Mouse (Mus musculus) embryonic facial prominence, embryonic 10.5 days (tissue): ENCODE measurements around the gene St3gal3. TPM values are rescaled to one million over a fixed set of nuclear protein-coding genes. Genes with fewer than 3 reads are reported as not detected.

Source experiments
- DNase-seq: peaks from one replicate; pipeline ENCODE4 v3.0.0-alpha.2; 2017; ENCODE audit warnings: low spot score
- H3K27ac ChIP-seq: fragments of 300-500 bp; sonication (generic); replicated peaks from 2 replicates; pipeline ENCODE4 v1.5.1; 2016; ENCODE audit warnings: mild to moderate bottlenecking
- H3K27me3 ChIP-seq: fragments of 300-500 bp; sonication (generic); replicated peaks from 2 replicates; pipeline ENCODE4 v1.6.1; 2016; ENCODE audit warnings: low read depth, mild to moderate bottlenecking; ENCODE audit not compliant: poor library complexity, severe bottlenecking
- H3K36me3 ChIP-seq: fragments of 300-500 bp; sonication (generic); replicated peaks from 2 replicates; pipeline ENCODE4 v1.6.1; 2016; ENCODE audit warnings: mild to moderate bottlenecking, moderate library complexity
- H3K4me1 ChIP-seq: fragments of 300-500 bp; sonication (generic); 2 replicates; pipeline ENCODE4 v1.6.1; 2016
- H3K4me3 ChIP-seq: fragments of 300-500 bp; sonication (generic); 2 replicates; pipeline ENCODE4 v1.5.1; 2016; ENCODE audit warnings: mild to moderate bottlenecking, moderate library complexity
- H3K9me3 ChIP-seq: fragments of 300-500 bp; sonication (generic); 2 replicates; pipeline ENCODE4 v1.6.1; 2016; ENCODE audit warnings: mild to moderate bottlenecking
- WGBS: fragments of 180-500 bp; shearing (Covaris S2); methylation state at CpG from one replicate; pipeline ENCODE4 v1.1.7; 2016; 5-methylcytosine and 5-hydroxymethylcytosine counted together
- polyA plus RNA-seq: library from polyadenylated mRNA; unstranded; fragments of >200 nt; fragmentation: Nextera tagmentation; extraction: Ambion mirVana; gene quantifications from 2 replicates; pipeline ENCODE4 v1.2.1, GENCODE M21; 2016

Gene St3gal3
- polyA plus RNA-seq, 1 experiment from 2014 or later: 7.4 TPM

- WGBS: 82% methylated on average over 7 of the region's 7 CpGs
- Histone ChIP-seq H3K4me3 (no peak overlapping the region), H3K36me3 (0 out of 2 replicates have a peak, but pooled peaks cover 2% of the 10 kb centered on the region), H3K27me3 (no peaks in the 10 kb centered on the region), H3K4me1 (peaks cover 10% of the 10 kb centered on the region; the same call in 1 of the 2 replicates), H3K27ac (no peak overlapping the region; the same call in 1 of the 2 replicates), H3K9me3 (no peaks in the 10 kb centered on the region)
- no peak for DNase-seq
Measured at GRCm38 (mm10) chr4:117982706-117983105, 152.0 kb downstream of the St3gal3 start.

- 83% methylated on average over 4 of the region's 5 CpGs for WGBS
- H3K27ac ChIP-seq: no peak overlapping the region
- no peak for DNase-seq
- H3K4me3 ChIP-seq: no peak overlapping the region
- H3K4me1 ChIP-seq: peaks cover 22% of the 10 kb centered on the region
- no peaks in the 10 kb centered on the region for H3K9me3 ChIP-seq
- H3K36me3 ChIP-seq: 0 out of 2 replicates have a peak, but pooled peaks cover 2% of the 10 kb centered on the region
- H3K27me3 ChIP-seq: no peaks in the 10 kb centered on the region
Measured at GRCm38 (mm10) chr4:117981518-117981917, 153.2 kb downstream of the St3gal3 start.

- 90% methylated on average over 4 of the region's 4 CpGs for WGBS
- H3K4me1 ChIP-seq: peaks cover 22% of the 10 kb centered on the region
- no peak overlapping the region for H3K4me3 ChIP-seq
- H3K27me3 ChIP-seq: no peaks in the 10 kb centered on the region
- H3K27ac ChIP-seq: no peak overlapping the region
- 0 out of 2 replicates have a peak, but pooled peaks cover 2% of the 10 kb centered on the region for H3K36me3 ChIP-seq
- DNase-seq: no peak
- no peaks in the 10 kb centered on the region for H3K9me3 ChIP-seq
Measured at GRCm38 (mm10) chr4:117980161-117980560, 154.6 kb downstream of the St3gal3 start.

- Histone ChIP-seq H3K27me3 (no peaks in the 10 kb centered on the region), H3K4me3 (no peak overlapping the region), H3K27ac (no peak overlapping the region), H3K9me3 (no peaks in the 10 kb centered on the region), H3K36me3 (no peaks in the 10 kb centered on the region), H3K4me1 (peaks cover 30% of the 10 kb centered on the region)
- no peak for DNase-seq
- 95% methylated on average over 4 of the region's 4 CpGs for WGBS
Measured at GRCm38 (mm10) chr4:117979181-117979580, 155.5 kb downstream of the St3gal3 start.

GRCm38 (mm10) chr4:117978282-117978681, 156.4 kb downstream of the St3gal3 start:
- DNase-seq: no peak
- Histone ChIP-seq H3K4me3 (no peak overlapping the region), H3K27me3 (no peaks in the 10 kb centered on the region), H3K36me3 (no peaks in the 10 kb centered on the region), H3K4me1 (peaks cover 38% of the 10 kb centered on the region), H3K9me3 (no peaks in the 10 kb centered on the region), H3K27ac (no peak overlapping the region)
- 93% methylated on average over 9 of the region's 9 CpGs for WGBS

GRCm38 (mm10) chr4:117977841-117978240, 156.9 kb downstream of the St3gal3 start:
- H3K36me3 ChIP-seq: no peaks in the 10 kb centered on the region
- H3K27me3 ChIP-seq: no peaks in the 10 kb centered on the region
- no peak overlapping the region for H3K4me3 ChIP-seq
- no peaks in the 10 kb centered on the region for H3K9me3 ChIP-seq
- WGBS: 86% methylated on average over 11 of the region's 11 CpGs
- DNase-seq: no peak
- peaks cover 40% of the 10 kb centered on the region for H3K4me1 ChIP-seq
- H3K27ac ChIP-seq: no peak overlapping the region

- Histone ChIP-seq H3K4me3 (no peak overlapping the region), H3K9me3 (no peaks in the 10 kb centered on the region), H3K4me1 (peaks cover 42% of the 10 kb centered on the region), H3K36me3 (no peaks in the 10 kb centered on the region), H3K27me3 (no peaks in the 10 kb centered on the region), H3K27ac (no peak overlapping the region)
- DNase-seq: no peak
- WGBS: 70% methylated on average over 9 of the region's 9 CpGs
Measured at GRCm38 (mm10) chr4:117977371-117977770, 157.3 kb downstream of the St3gal3 start.

GRCm38 (mm10) chr4:117975820-117976219, 158.9 kb downstream of the St3gal3 start:
- H3K4me3 ChIP-seq: no peak overlapping the region
- no peaks in the 10 kb centered on the region for H3K27me3 ChIP-seq
- no peak for DNase-seq
- peaks cover 42% of the 10 kb centered on the region for H3K4me1 ChIP-seq
- no peak overlapping the region for H3K27ac ChIP-seq
- H3K36me3 ChIP-seq: no peaks in the 10 kb centered on the region
- WGBS: 89% methylated on average over 1 of the region's 1 CpGs
- H3K9me3 ChIP-seq: no peaks in the 10 kb centered on the region

GRCm38 (mm10) chr4:117974719-117975118, 160.0 kb downstream of the St3gal3 start:
- H3K9me3 ChIP-seq: no peaks in the 10 kb centered on the region
- 80% methylated on average over 5 of the region's 5 CpGs for WGBS
- no peak for DNase-seq

GRCm38 (mm10) chr4:117972999-117973398, 161.7 kb downstream of the St3gal3 start:
- Histone ChIP-seq H3K36me3 (no peaks in the 10 kb centered on the region), H3K27ac (peak overlapping the region; percentile 15; the same call in 1 of the 2 replicates), H3K27me3 (no peaks in the 10 kb centered on the region), H3K9me3 (no peaks in the 10 kb centered on the region), H3K4me1 (peaks cover 43% of the 10 kb centered on the region), H3K4me3 (no peak overlapping the region)
- WGBS: 42% methylated on average over 10 of the region's 10 CpGs
- DNase-seq: peak; percentile 25

More at GRCm38 (mm10) chr4:117974719-117975118, 160.0 kb downstream of the St3gal3 start:
- H3K27ac ChIP-seq: no peak overlapping the region
- H3K27me3 ChIP-seq: no peaks in the 10 kb centered on the region
- peaks cover 44% of the 10 kb centered on the region for H3K4me1 ChIP-seq
- no peak overlapping the region for H3K4me3 ChIP-seq
- no peaks in the 10 kb centered on the region for H3K36me3 ChIP-seq

- WGBS: 79% methylated on average over 14 of the region's 14 CpGs
- H3K9me3 ChIP-seq: no peaks in the 10 kb centered on the region
Measured at GRCm38 (mm10) chr4:117964346-117965025, 170.2 kb downstream of the St3gal3 start.

GRCm38 (mm10) chr4:117957492-117957891, 177.2 kb downstream of the St3gal3 start:
- Histone ChIP-seq H3K27ac (0 out of 2 replicates have a peak overlapping the region, but pooled peaks have one; percentile 4), H3K4me3 (no peak overlapping the region)
- 73% methylated on average over 4 of the region's 4 CpGs for WGBS

More at GRCm38 (mm10) chr4:117964346-117965025, 170.2 kb downstream of the St3gal3 start:
- 0 out of 2 replicates have a peak overlapping the region, but pooled peaks have one; percentile 10 for H3K27ac ChIP-seq
- peaks cover 9% of the 10 kb centered on the region; the same call in 1 of the 2 replicates for H3K4me1 ChIP-seq
- H3K4me3 ChIP-seq: no peak overlapping the region
- no peak for DNase-seq
- H3K27me3 ChIP-seq: no peaks in the 10 kb centered on the region
- peaks cover 31% of the 10 kb centered on the region for H3K36me3 ChIP-seq

GRCm38 (mm10) chr4:117947493-117947892, 187.2 kb downstream of the St3gal3 start:
- peaks cover 16% of the 10 kb centered on the region for H3K4me1 ChIP-seq
- DNase-seq: no peak
- H3K27me3 ChIP-seq: no peaks in the 10 kb centered on the region
- H3K9me3 ChIP-seq: peaks cover 5% of the 10 kb centered on the region; the same call in 1 of the 2 replicates
- no peak overlapping the region for H3K4me3 ChIP-seq
- H3K36me3 ChIP-seq: peaks cover 33% of the 10 kb centered on the region
- H3K27ac ChIP-seq: no peak overlapping the region
- WGBS: 84% methylated on average over 7 of the region's 7 CpGs

More at GRCm38 (mm10) chr4:117957492-117957891, 177.2 kb downstream of the St3gal3 start:
- H3K27me3 ChIP-seq: no peaks in the 10 kb centered on the region
- peaks cover 74% of the 10 kb centered on the region for H3K36me3 ChIP-seq
- no peak for DNase-seq
- peaks cover 2% of the 10 kb centered on the region; the same call in 1 of the 2 replicates for H3K9me3 ChIP-seq
- peaks cover 7% of the 10 kb centered on the region; the same call in 1 of the 2 replicates for H3K4me1 ChIP-seq
